Mouse (Mus musculus) bone marrow, adult 2 months (tissue): ENCODE results near the gene Unc13d.

Experiments used
- CTCF ChIP-seq: fragments of 200-500 bp; IDR thresholded peaks from 2 replicates; pipeline ENCODE4 v1.5.1; 2011; ENCODE audit warnings: low read length, control low read depth; ENCODE audit not compliant: control insufficient read depth, insufficient read depth
- POLR2A ChIP-seq: fragments of 200-500 bp; IDR thresholded peaks from 2 replicates; pipeline ENCODE4 v1.6.1; 2011; ENCODE audit warnings: low read depth, mild to moderate bottlenecking, control low read depth, low read length, borderline replicate concordance; ENCODE audit not compliant: control insufficient read depth

GRCm38 (mm10) chr11:116088188-116088587 lies 10.4 kb upstream of the Unc13d start:
- TF ChIP-seq CTCF, result no peak
- TF ChIP-seq POLR2A, result no peak
